Mouse (Mus musculus) kidney, embryonic 16.5 days (tissue): ENCODE data around the gene Ctxn2. TPM values are rescaled to one million over a fixed set of nuclear protein-coding genes. Genes with fewer than 3 reads are reported as not detected.

Source experiments
- ATAC-seq: fragments of 200-750 bp; cut with Nextera tagmentation; 2 replicates; pipeline ENCODE4 v1.8.0; 2017; ENCODE audit warnings: moderate TSS enrichment; ENCODE audit not compliant: low FRiP score, low TSS enrichment
- H3K27ac ChIP-seq: fragments of 300-500 bp; sonication (generic); 2 replicates; pipeline ENCODE4 v1.5.1; 2014; ENCODE audit warnings: low read length
- H3K27me3 ChIP-seq: fragments of 300-500 bp; sonication (generic); 2 replicates; pipeline ENCODE4 v1.6.1; 2014; ENCODE audit warnings: low read length, control low read depth, mixed read lengths; ENCODE audit not compliant: insufficient read depth
- H3K36me3 ChIP-seq: fragments of 300-500 bp; sonication (generic); 2 replicates; pipeline ENCODE4 v1.6.1; 2014; ENCODE audit warnings: low read length, control low read depth, mixed read lengths; ENCODE audit not compliant: insufficient read depth
- H3K4me1 ChIP-seq: fragments of 300-500 bp; sonication (generic); 2 replicates; pipeline ENCODE4 v1.6.1; 2014; ENCODE audit warnings: low read length, control low read depth, mixed read lengths; ENCODE audit not compliant: insufficient read depth
- H3K4me2 ChIP-seq: fragments of 300-500 bp; sonication (generic); replicated peaks from 2 replicates; pipeline ENCODE4 v1.6.1; 2014; ENCODE audit warnings: low read depth, low read length
- H3K4me3 ChIP-seq: fragments of 300-500 bp; sonication (generic); 2 replicates; pipeline ENCODE4 v1.5.1; 2014; ENCODE audit warnings: mild to moderate bottlenecking, low read length
- H3K9ac ChIP-seq: fragments of 300-500 bp; sonication (generic); replicated peaks from 2 replicates; pipeline ENCODE4 v1.6.1; 2014; ENCODE audit warnings: low read length
- H3K9me3 ChIP-seq: fragments of 300-500 bp; sonication (generic); 2 replicates; pipeline ENCODE4 v1.6.1; 2016; ENCODE audit warnings: low read length, control low read depth
- WGBS: fragments of 180-500 bp; shearing (Covaris S2); extraction: QIAGEN DNeasy Blood & Tissue Kit; methylation state at CpG from one replicate; pipeline ENCODE4 v1.1.7; 2014; 5-methylcytosine and 5-hydroxymethylcytosine counted together
- polyA plus RNA-seq: library from polyadenylated mRNA; unstranded; fragments of >200 nt; fragmentation: Nextera tagmentation; extraction: Ambion mirVana; gene quantifications from 2 replicates; pipeline ENCODE4 v1.2.1, GENCODE M21; 2015

Ctxn2 gene
- polyA plus RNA-seq, 1 experiment from 2014 or later, result not detected

DNA sequence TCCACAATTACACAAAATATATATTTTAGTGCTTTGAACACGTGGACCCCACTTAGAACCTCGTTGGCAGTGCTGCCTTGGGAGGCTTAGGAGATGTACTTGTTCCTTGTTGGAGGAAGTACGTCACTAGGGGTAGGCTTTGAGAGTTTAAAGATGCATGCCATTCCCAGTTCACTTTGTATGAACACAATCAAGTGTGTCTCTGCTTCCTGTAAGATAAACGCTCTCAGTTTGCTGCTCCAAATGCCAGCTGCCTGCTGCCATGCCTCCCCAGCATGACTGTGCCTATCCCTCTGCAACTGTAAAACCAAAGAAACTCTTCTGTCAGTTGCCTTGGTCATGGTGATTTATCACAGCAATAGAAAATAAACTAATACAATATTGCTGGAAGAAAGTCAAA is 10.7 kb upstream of the Ctxn2 start:
- H3K9ac ChIP-seq, result no peak overlapping the region
- H3K36me3 ChIP-seq, result no peaks in the 10 kb centered on the region
- H3K4me1 ChIP-seq, result peaks cover 14% of the 10 kb centered on the region
- no peaks in the 10 kb centered on the region for H3K27me3 ChIP-seq
- H3K27ac ChIP-seq, result no peak overlapping the region
- ATAC-seq, result no peak
- no peaks in the 10 kb centered on the region for H3K9me3 ChIP-seq
- no peak overlapping the region for H3K4me2 ChIP-seq
- no peak overlapping the region for H3K4me3 ChIP-seq
- WGBS, result 37% methylated on average over 4 of the region's 4 CpGs

DNA sequence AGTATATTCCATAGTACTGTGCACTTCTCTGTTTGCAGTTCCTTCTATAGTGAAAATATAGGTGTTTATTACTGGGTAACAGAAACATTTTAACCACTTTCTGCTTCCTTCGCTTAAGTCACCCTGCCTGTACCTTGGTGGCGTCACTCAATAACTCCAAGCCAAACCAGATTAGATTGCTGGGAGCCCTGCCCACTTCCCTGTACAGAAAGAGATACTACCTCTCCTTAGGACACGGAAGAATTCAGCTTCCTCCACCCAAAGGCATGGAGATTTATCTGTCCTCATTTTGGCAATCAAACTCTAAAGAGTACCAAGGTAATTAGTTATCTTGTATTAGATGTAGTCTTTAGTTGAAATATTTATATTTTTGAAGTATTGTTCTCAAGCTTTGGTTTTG is 9.7 kb upstream of the Ctxn2 start:
- Histone ChIP-seq H3K4me3 (no peak overlapping the region), H3K9me3 (no peaks in the 10 kb centered on the region), H3K27ac (no peak overlapping the region), H3K4me2 (no peak overlapping the region), H3K4me1 (peaks cover 7% of the 10 kb centered on the region; the same call in 1 of the 2 replicates), H3K36me3 (no peaks in the 10 kb centered on the region), H3K9ac (no peak overlapping the region), H3K27me3 (no peaks in the 10 kb centered on the region)
- WGBS, result 80% methylated on average over 3 of the region's 3 CpGs
- no peak for ATAC-seq

- Histone ChIP-seq H3K4me3 (no peak overlapping the region), H3K27me3 (no peaks in the 10 kb centered on the region), H3K27ac (no peak overlapping the region), H3K4me2 (no peak overlapping the region), H3K9me3 (no peaks in the 10 kb centered on the region), H3K36me3 (no peaks in the 10 kb centered on the region), H3K9ac (no peak overlapping the region), H3K4me1 (peaks cover 6% of the 10 kb centered on the region; the same call in 1 of the 2 replicates)
- 43% methylated on average over 4 of the region's 4 CpGs for WGBS
- no peak for ATAC-seq
Measured at GRCm38 (mm10) chr2:125134113-125134512, 2.4 kb upstream of the Ctxn2 start.

GRCm38 (mm10) chr2:125136846-125137245 is 354 bp downstream of the Ctxn2 start:
- ATAC-seq, result no peak
- no peaks in the 10 kb centered on the region for H3K27me3 ChIP-seq
- no peaks in the 10 kb centered on the region for H3K36me3 ChIP-seq
- H3K9me3 ChIP-seq, result no peaks in the 10 kb centered on the region
- H3K4me2 ChIP-seq, result peak overlapping the region; percentile 70; the same call in 1 of the 2 replicates
- H3K27ac ChIP-seq, result no peak overlapping the region
- H3K9ac ChIP-seq, result no peak overlapping the region
- H3K4me3 ChIP-seq, result no peak overlapping the region
- peaks cover 6% of the 10 kb centered on the region; the same call in 1 of the 2 replicates for H3K4me1 ChIP-seq
- WGBS, result 31% methylated on average over 7 of the region's 7 CpGs

DNA sequence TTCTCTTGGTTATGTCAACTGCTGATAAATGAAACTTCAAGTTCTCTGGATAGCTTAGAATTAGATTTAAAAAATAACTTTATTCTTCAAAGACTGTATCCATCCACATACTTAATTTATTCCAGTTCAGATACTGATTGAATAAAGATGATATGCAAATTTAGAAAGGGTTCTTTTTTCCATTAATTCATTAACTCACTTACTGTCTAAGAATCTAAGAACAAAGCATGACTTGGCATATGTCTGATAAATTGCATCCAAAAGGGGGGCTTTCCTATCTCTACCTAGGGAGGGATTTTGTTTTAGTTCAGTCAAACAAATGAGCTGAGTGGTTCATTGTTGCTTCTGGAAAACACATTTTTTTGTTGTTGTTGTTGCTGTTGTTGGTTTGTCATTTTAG is 5.8 kb downstream of the Ctxn2 start:
- no peaks in the 10 kb centered on the region for H3K9me3 ChIP-seq
- H3K9ac ChIP-seq, result no peak overlapping the region
- H3K4me3 ChIP-seq, result no peak overlapping the region
- no peaks in the 10 kb centered on the region for H3K4me1 ChIP-seq
- H3K36me3 ChIP-seq, result no peaks in the 10 kb centered on the region
- ATAC-seq, result no peak
- no peak overlapping the region for H3K4me2 ChIP-seq
- H3K27ac ChIP-seq, result no peak overlapping the region
- H3K27me3 ChIP-seq, result no peaks in the 10 kb centered on the region

DNA sequence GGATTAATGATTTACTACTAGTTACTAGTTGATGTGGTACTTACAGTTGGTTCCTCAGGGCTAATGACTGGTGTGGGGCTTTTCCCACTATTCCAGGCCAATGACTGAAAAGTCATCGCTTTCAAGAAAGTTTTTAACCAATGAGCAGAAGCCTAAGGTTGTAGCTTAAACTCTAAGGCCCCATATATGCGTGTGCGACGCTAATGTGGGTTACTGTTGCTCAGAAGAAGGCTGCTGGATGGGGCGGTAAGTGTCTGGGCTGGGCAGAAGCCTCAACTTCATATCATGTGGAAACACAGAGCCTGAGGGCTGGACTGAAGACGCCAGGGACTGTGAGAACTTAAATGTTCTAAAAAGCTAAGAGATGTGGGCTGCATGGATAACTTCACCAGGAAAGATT is 15.9 kb downstream of the Ctxn2 start, which contains the start of gene Slc12a1:
TSS of gene Slc12a1 (plus strand) at position 118 of the 400 bp plus-strand sequence.
- no peaks in the 10 kb centered on the region for H3K27me3 ChIP-seq
- H3K36me3 ChIP-seq, result no peaks in the 10 kb centered on the region
- no peak within 1 kb of the TSS for H3K4me2 ChIP-seq
- no peaks in the 10 kb centered on the region for H3K9me3 ChIP-seq
- H3K4me1 ChIP-seq, result no peaks in the 10 kb centered on the region
- H3K27ac ChIP-seq, result no peak within 1 kb of the TSS
- 79% methylated on average over 6 of the region's 6 CpGs for WGBS
- no peak for ATAC-seq
- H3K9ac ChIP-seq, result no peak within 1 kb of the TSS
- H3K4me3 ChIP-seq, result no peak within 1 kb of the TSS

DNA sequence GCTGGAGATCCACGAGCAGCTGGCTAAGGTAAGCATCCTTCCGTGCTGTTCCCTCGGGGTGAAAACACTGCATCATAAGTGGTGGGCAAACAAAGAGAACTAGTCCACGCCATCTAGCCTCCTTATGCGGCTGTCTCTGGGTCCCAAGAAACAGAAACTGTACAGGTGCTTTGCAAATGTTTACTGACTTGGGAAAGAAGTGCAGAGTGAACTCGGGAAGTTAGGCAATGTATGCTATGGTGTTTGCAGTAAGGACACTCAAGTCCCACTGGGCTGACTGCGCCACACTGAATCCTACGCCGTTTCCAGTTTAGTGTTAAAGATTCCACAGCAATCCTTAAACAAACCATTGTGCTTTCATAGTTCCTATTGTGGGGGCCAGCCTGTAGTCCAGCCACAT is 17.8 kb downstream of the Ctxn2 start:
- no peaks in the 10 kb centered on the region for H3K36me3 ChIP-seq
- no peak overlapping the region for H3K4me3 ChIP-seq
- H3K9me3 ChIP-seq, result no peaks in the 10 kb centered on the region
- no peak overlapping the region for H3K4me2 ChIP-seq
- no peak overlapping the region for H3K27ac ChIP-seq
- H3K4me1 ChIP-seq, result no peaks in the 10 kb centered on the region
- no peaks in the 10 kb centered on the region for H3K27me3 ChIP-seq
- H3K9ac ChIP-seq, result no peak overlapping the region
- ATAC-seq, result no peak
- 81% methylated on average over 9 of the region's 9 CpGs for WGBS

GRCm38 (mm10) chr2:125155504-125155903 is 19.0 kb downstream of the Ctxn2 start:
- WGBS, result 5% methylated on average over 2 of the region's 2 CpGs

DNA sequence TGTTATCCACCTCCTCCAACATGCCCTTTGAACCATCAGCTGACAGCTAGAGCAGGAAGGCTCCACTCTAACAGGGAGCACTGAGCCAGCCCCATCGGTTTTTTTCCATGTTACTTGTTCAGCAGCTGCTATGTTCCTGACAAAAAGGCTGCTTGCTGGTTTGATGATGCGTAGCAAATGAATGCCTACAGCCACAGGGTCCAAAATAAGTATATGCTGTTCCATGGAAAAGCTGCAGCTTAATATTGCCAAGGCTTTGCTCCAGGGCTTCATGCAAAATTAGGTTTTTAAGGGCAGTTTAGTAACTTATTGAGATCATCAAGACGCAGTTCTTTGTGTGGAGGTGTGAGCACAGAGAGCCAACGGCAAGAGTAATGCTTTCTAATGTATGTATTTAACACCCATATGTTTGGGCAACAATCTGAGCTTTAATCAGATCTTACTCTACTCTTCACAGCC is 25.5 kb downstream of the Ctxn2 start:
- Histone ChIP-seq H3K9me3 (no peaks in the 10 kb centered on the region), H3K4me1 (no peaks in the 10 kb centered on the region), H3K27me3 (no peaks in the 10 kb centered on the region), H3K4me2 (no peak overlapping the region), H3K9ac (no peak overlapping the region), H3K4me3 (no peak overlapping the region), H3K27ac (no peak overlapping the region), H3K36me3 (no peaks in the 10 kb centered on the region)
- WGBS, result 63% methylated on average over 4 of the region's 4 CpGs
- peak; percentile 61; the same call in 1 of the 2 replicates for ATAC-seq

More at GRCm38 (mm10) chr2:125155504-125155903, 19.0 kb downstream of the Ctxn2 start:
- ATAC-seq, result peak; percentile 69; the same call in 1 of the 2 replicates
- H3K4me2 ChIP-seq, result no peak overlapping the region
- no peak overlapping the region for H3K9ac ChIP-seq
- H3K36me3 ChIP-seq, result no peaks in the 10 kb centered on the region
- H3K9me3 ChIP-seq, result no peaks in the 10 kb centered on the region
- no peak overlapping the region for H3K27ac ChIP-seq
- H3K4me3 ChIP-seq, result no peak overlapping the region
- H3K4me1 ChIP-seq, result no peaks in the 10 kb centered on the region
- no peaks in the 10 kb centered on the region for H3K27me3 ChIP-seq

DNA sequence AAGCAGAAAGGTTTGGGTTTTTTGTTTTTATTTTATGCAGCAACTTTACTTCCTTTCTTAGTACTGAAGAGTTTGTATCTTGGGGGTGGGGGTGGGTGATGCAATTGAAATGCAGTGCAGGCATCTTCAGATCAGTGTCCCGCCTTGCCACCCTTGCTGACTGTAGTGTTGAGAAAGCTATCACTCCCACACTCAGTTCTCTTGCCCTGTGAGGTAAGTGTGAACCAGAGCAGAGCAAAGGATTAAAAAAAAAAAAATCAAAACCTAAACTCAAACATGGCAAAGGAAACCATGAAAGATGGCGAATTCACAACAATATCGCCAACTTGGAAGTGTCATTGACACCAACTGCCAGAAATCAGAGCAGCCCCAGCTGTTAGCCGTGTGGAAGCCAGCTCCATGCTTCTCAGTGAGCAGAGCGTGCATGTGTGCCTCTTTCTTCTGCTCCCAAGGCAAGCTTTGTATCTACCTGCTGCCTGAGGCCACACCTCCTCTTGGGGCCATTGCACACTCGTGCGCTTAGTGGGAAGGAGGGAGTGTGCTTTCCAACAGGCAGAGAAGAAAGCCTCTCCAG is 41.8 kb downstream of the Ctxn2 start:
- Histone ChIP-seq H3K4me2 (no peak overlapping the region), H3K9me3 (no peaks in the 10 kb centered on the region), H3K27me3 (no peaks in the 10 kb centered on the region), H3K9ac (no peak overlapping the region), H3K36me3 (no peaks in the 10 kb centered on the region), H3K4me3 (no peak overlapping the region), H3K27ac (no peak overlapping the region), H3K4me1 (no peaks in the 10 kb centered on the region)
- no peak for ATAC-seq
- 81% methylated on average over 7 of the region's 7 CpGs for WGBS
